Mouse (Mus musculus): Measurements from ENCODE around the gene Efl1. TPM values are rescaled to one million over a fixed set of nuclear protein-coding genes. Genes with fewer than 3 reads are reported as not detected.

The Efl1 gene
- total RNA-seq, 2 experiments from 2014 or later, result 18.4 to 20.7 TPM

DNA sequence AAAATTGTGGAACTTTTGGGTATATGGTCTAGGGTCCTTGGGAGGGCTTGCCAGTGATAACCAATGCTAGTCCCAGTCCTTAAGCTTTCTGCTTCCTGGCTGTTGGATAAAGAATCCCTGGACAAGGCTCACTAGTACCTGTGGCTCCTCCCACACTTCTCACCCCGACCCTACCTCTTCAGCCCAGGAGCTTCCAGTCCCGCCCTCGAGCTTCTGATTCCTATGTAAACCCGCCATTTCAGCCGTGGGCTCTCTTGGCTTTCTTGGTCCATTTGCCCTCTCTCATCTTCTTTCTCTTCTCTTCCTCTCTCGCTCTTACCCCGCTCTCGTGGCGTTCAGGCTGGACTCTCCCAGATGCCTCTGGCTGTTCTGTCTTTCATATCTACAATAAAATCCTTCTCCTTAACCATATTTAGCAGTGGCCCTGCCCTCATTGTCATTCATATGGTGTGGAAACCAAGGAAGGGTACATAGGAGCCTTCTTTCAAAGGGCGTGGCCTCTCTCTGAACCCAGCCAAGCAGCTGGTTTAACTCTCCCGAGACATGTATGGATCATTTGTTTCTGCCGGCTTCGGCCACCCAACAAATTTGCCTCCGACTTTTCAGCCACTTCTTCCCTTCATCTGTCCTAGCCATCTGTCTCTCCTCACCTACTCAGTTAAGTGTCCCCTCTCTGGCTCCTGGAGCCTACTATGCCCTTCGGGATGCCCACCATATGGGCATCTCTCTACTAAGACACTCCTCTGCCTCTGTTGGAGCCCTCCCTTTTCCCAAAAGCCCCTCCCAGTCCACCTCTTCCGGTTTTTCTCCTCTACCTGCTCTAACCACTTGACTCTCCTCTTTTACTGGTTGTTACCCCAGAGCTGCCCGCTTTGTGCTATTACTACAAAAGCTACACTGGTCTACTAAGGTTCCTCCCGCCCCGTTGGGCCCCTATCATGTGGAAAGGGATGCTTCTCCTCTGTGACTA is 164.1 kb downstream of the Efl1 start:
- DNase-seq (ENCODE audit: low spot score in 2 of 2), result no peak
- H3K4me3 ChIP-seq, result no peak overlapping the region
- no peak overlapping the region for H3K27ac ChIP-seq
- TF ChIP-seq CTCF (conservative IDR thresholded peaks at IDR 0.05), result no peak

DNA sequence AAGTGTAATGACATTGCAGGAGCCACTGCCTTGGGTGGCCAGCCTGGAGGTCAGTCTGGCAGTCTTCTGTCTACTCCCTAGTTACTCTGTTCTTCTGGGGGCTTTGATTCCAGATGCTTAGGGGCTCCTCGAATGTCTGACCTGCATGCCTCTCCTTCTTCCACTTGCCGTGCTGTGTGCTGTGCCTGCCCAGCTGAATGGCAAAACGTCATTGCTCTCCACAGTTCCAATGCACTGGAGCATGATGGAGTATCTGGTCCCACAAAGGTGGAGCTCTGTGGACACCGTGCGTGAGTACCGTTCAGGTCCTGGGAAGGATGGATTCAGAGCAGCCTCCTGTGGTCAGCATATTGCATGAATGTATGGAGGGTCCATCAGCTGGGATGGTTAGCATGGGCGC is 171.1 kb downstream of the Efl1 start:
- no peak overlapping the region for H3K4me3 ChIP-seq
- no peak for DNase-seq (ENCODE audit: low spot score in 2 of 2)
- H3K27ac ChIP-seq, result no peak overlapping the region
- no peak for TF ChIP-seq CTCF (conservative IDR thresholded peaks at IDR 0.05)

DNA sequence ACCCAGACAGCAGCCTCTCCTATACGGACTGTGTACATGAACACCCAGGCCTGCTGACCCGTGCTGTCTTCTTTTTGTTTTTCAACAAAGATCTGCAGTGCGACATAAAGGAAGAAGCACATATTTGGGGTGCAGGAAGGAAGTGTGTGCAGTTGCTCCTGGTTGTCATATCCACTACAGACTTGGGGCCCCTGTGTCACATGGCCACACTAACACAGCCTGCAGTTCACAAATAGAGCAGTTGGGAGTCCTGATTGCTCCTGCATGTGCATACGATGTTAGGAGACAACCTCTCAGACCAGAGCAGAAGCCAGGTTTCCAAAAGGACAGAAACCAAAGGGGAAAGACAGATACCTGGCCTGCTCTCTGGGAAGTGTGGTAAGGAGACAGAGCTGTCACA is 172.2 kb downstream of the Efl1 start:
- no peak overlapping the region for H3K27ac ChIP-seq
- DNase-seq (ENCODE audit: low spot score in 2 of 2), result no peak
- no peak overlapping the region for H3K4me3 ChIP-seq
- no peak for TF ChIP-seq CTCF (conservative IDR thresholded peaks at IDR 0.05)

DNA sequence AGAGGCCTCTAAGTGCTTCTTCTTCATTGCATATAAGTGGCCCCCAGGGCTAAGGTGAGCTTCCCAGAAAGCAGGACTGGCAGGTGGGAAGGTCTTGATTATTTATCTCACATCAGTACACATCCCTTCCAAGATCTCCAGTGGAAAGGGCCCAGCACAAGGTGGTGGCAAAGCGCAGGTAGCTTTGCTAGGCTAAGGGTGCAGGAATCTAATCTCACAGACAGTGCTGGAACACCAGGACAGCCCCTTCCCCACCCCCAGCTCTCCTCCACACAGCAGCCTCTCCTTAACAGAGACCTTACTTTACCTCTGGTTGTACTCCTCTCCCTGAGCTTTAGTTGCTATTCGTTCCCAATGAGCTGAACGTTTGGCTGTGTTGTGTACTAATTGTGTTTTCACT is 173.1 kb downstream of the Efl1 start:
- no peak overlapping the region for H3K4me3 ChIP-seq
- no peak overlapping the region for H3K27ac ChIP-seq
- no peak for TF ChIP-seq CTCF (conservative IDR thresholded peaks at IDR 0.05)
- DNase-seq (ENCODE audit: low spot score in 2 of 2), result no peak

DNA sequence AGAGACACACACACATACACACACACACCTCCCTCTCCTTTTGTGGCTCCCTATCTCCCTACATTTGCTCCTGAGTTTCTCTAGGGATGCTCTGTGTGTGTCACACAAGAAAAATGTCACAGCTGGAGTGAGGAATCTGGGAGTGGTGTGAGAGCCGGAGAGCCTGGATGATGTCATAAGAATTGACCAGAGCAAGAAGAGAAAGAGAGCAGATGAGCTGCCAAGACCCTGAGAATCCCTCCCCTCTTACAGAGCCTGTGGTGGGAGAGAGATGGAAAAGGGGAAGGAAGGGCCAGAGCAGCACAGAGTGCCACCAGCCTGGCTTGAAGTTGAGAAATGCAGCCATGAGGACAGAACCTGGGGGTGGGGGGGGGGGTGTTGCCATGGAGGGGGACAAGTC is 174.1 kb downstream of the Efl1 start:
- no peak for DNase-seq (ENCODE audit: low spot score in 2 of 2)
- no peak overlapping the region for H3K4me3 ChIP-seq
- no peak for TF ChIP-seq CTCF (conservative IDR thresholded peaks at IDR 0.05)

More for the DNA sequence above, 174.1 kb downstream of the Efl1 start:
- no peak overlapping the region for H3K27ac ChIP-seq

Other genes with a start within 250 kb of the Efl1 start
- 1 to 10 TPM; 8.0 to 9.3 TPM for gene Saxo2, start 86 bp upstream of the Efl1 start, total RNA-seq (2021)
- 10 to 100 TPM; 22.6 to 25.0 TPM for gene Mex3b, start 218.7 kb downstream of the Efl1 start, total RNA-seq (2021)